Mouse (Mus musculus) hematopoietic stem cell, adult 5-6 weeks (primary cell): Measurements from ENCODE around the gene Slc25a40. TPM values are rescaled to one million over a fixed set of nuclear protein-coding genes. Genes with fewer than 3 reads are reported as not detected.
A peak's percentile ranks its signal among the peaks of the same experiment; 100 is the strongest.

Experiments
- ATAC-seq, 2 experiments: fragments of 125-278 bp in 1 of 2; replicated peaks in 1 of 2; 2 replicates each; pipeline ENCODE4 v1.8.0; 2016 to 2017; ENCODE audit warnings: inconsistent platforms in 2 of 2, mild to moderate bottlenecking in 2 of 2, moderate number of reproducible peaks in 2 of 2, low read depth in 1 of 2, moderate TSS enrichment in 1 of 2; ENCODE audit not compliant: low FRiP score in 2 of 2, poor library complexity in 2 of 2, severe bottlenecking in 2 of 2, insufficient read depth in 1 of 2, low TSS enrichment in 1 of 2
- total RNA-seq: library from RNA; stranded (forward); fragments of 172-1452, 232-1000 nt; gene quantifications from 2 replicates; pipeline ENCODE4 v1.2.3, GENCODE M21; 2017

The Slc25a40 gene
- 12.5 and 14.9 TPM in 2 replicates for total RNA-seq

DNA sequence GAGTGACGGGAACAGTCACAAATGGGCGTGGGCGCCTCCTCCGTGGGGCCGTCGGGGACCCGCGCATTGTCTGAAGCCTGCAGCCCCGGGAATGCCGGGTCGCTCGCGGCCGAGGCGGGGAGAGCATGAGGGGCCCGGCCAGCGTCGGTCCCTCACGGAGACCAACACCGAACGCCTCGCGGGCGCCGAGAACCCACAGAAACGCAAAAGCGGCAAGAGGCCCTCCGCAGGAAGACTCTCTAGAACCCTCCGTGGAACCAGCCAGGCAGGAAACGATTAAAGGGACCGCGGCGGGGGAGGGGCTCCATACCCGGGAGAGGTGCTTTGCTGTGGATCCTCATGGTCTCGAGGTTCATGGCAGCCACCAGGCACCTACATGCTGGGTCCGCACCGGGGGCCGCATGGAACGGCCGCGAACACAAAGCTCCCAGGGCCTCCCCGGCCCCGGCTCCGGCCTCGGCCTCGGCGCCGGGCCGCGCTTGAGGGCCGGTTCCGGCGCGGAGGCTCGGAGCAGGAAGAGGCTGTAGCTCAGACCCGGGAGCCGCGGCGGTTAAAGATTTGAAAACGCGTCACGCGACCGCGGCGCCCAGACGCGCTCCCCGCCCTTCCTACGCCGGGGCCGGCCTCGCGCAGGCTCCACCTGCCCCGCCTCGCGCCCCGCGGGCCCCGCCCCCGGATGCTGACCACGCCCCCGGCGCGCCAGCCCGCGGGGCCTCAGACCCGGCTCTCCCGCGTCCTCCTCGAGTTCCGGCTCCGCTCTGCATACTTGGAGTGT lies at the start of gene Slc25a40, which contains the start of gene Dbf4:
Gene Slc25a40, plus strand, starts transcription at position 694 of the 775 bp plus-strand sequence.
Gene Dbf4, minus strand, starts transcription at position 560 of the 775 bp plus-strand sequence.
- ATAC-seq = peak; percentile 87 to 88

DNA sequence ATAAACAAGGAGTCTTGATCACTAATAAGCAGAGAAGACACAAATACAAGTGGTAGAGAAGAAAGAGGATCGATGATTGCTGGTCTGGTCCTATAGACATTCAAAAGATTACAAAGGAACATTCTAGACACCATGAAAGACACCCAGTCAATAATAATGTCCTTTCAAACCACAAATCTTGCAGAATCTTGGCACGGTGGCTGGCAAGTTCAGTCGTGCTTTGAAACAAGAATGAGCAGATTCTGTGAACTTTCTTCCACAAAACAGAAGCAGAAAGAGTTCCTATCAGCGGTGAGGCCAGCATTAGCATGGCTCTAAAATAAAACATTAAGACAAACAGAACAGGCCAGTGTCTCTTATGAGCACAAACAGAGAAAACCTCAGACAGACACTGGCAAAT lies 49.2 kb upstream of the Slc25a40 start:
- ATAC-seq = no peak

DNA sequence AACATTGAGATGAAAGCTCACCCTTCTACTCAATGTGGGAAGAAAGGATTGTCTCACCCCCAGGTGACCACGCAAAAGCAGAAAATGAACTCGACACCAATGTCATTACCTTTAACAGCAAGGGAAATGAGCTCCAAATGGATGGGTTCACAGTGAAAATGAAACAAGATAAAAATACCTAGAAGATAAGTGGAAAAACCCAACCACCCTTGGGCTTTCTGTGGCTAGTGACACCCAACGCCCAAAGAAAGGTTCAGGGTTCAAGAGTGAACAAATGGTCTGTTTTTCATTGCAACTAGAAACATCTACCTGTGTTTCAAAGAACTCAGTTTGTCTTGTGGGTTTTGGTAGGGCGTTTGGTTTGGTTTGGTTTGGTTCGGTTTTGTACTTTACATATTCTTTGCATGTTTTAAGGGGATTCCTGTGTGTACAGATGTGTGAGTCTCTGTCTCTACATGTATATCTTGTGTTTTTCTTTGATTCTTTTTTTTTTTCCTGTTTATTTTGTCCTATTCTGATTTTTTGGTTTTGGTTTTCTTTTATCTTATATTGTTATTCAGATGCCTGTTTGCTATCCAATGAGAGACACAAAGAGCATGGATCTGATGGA lies 48.2 kb upstream of the Slc25a40 start:
- no peak for ATAC-seq

DNA sequence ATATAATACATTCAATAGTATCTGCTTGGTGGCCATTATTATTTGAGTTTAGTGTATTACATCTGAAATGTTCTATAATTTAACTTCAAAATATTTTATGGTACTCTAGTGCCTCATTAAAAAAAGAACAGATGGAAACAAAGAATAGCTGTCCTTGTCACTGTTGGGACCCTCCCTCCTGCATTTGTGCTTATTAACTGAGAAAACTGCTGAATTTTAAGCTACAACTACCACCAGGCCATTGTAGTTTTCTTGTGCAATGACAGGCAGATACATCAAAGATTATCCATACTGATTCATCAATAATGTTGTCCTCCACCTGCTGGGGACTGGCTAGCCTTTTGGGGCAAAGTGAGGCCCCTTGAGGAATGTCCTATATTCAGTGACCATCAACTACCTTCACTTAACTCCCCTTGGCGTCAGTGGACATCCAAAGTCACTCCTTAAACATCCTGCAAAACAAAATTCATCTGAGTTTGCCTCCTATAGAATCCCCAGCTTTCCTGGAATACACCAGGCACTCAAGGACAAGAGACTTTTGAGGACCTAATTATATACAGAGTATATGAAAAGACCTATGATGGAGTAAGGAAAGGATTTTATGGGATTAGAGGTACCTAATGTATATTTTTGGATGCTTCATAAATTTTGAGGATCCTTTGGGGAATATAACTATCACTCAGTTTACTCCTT lies 28.6 kb upstream of the Slc25a40 start:
- ATAC-seq = no peak

GRCm38 (mm10) chr5:8397587-8398249 lies 24.9 kb upstream of the Slc25a40 start:
- no peak for ATAC-seq

DNA sequence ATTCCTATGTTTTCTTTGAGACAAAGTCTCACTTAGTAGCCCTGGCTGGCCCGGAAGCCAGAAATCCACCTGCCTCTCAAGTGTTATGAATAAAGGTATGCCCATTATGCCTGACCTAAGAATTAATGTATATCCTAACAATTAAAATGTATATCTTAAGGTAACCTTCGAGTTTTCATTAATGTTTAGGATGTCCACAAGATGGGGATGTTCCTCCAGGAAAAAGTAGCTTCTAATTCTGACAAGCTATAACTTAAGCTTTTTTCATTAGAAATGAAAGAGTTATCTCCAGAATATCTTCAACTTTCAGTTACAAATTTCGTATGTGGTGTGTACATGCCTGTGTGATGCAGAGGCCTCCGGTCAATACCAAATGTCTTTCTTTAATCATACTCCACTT lies 13.9 kb upstream of the Slc25a40 start:
- no peak for ATAC-seq

- ATAC-seq = no peak
These were observed 5.8 kb upstream of the Slc25a40 start for GRCm38 (mm10) chr5:8416683-8417413.

DNA sequence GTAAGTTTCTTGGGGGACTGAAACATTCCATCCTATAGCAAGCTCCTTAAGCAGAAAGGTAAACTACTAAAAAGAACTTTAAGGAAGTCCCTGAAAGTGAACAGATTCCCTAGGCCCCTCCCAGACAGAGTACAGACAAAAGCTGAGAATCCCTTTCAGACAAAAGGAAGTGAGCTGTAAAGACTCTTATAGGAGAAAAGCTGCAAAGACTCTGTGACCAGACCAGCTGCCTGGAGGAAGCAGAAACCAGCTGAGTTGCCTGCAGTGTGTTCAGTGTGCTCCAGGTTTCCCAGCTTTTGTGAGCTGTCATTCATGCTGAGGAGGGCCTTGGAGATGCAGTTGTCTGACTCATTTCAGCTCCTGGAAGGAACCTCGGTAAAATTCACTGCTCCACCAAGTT lies 5.2 kb upstream of the Slc25a40 start:
- ATAC-seq = no peak

DNA sequence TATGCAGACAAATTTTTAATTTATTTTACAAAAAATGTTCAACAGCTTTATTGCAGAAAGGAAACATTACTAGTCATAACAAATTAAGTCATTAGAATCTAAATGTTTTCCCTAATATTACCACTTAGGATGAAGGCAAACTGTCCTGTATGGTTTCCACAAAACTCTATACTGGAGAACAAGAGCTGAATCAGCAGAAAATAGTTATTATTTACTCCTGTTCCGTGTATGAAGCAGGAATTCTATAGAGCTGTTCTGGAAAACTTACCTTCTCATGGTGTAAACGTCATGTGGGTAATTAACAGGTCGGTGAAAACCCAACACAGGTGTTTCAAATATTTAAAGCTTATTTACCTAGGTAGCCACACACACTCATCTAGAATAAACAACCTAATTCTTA lies 1.2 kb upstream of the Slc25a40 start:
- no peak for ATAC-seq

GRCm38 (mm10) chr5:8422932-8423928 lies 580 bp downstream of the Slc25a40 start:
- peak; percentile 31 to 37; a peak in 2 of 4 replicates for ATAC-seq

DNA sequence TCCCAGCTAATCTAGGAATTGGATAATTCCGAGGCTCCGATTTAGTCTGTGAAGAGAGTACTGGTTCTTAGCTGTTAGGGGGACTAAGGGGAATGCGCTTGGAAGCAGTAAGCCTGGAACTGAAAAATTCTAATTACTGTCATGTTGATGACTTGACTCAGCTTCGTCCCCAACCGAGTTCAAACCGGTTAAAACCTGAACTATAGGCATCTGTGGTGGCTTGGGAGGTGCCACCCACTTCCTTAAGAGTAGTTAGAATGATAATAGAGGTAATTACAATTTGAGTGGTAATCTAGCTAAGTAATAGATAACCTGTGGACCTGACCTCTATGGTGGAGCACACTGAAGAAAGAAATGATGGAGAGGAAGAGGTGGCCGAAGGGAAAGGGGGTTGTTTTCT lies 1.5 kb downstream of the Slc25a40 start:
- ATAC-seq = no peak

DNA sequence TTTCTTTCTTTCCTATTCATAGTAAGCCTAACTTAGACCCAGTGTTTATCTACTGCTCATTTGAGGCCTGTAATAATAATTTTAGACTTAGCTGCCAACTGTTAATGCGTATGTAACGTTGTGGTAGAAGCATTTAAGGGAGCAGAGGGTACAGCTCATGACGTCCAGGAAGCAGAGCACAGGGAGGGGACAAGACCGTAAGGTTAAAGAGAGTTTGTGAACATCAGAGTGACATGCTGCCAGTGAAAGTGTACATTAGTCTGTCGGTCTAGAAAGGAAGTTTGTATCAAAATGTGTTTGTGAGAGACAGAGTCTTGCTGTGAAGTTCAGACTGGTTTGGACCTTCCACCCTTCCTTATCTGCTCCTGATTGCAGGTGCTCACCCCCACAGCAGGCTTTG lies 3.2 kb downstream of the Slc25a40 start:
- ATAC-seq = no peak

- no peak for ATAC-seq
These were observed 15.0 kb downstream of the Slc25a40 start for GRCm38 (mm10) chr5:8437481-8438156.

DNA sequence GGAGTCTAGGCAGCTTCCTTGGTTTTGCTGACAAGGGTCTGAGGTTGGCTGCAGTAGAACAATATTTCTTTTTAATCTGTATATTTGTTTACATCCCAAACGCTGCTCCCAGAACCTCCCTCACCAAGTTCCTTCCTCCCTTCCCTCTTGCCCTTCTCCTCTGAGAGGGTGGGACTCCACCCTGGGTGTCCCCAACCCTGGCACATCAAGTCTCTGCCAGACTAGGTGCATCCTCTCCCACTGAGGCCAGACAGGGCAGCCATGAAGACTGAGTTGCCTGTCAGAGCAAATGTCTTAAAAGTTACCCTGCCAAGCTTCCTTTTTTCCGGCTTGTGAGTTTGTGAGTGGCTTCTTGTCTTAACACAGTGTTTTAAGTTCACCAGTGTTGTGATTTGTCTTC lies 16.4 kb downstream of the Slc25a40 start:
- ATAC-seq = no peak

DNA sequence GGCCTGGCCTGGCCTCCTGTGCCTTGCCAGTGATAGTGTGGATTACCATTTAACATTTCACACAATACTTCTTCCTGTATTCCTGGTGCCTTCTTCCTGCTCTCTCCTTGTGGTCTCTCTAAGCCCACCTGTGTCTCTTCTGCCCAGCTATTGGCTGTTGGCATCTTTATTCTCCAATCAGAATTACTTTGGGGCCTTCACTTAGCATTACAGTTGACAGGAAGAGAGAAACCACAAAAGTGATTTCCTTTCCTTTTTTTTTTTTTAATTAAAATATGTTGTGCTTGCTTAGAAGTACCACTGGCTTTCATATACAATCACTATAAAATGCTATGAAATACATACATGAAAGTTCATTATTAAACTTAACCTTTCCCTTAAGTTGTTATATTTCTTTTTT lies 32.9 kb downstream of the Slc25a40 start:
- ATAC-seq = peak in 1 of 2 experiments; percentile 4; a peak in 1 of 4 replicates

GRCm38 (mm10) chr5:8456561-8456960 lies 33.9 kb downstream of the Slc25a40 start:
- ATAC-seq = no peak; a peak in 1 of 4 replicates
